Mouse (Mus musculus) E14TG2a.4 (cell line): ENCODE results near the gene Pltp.

Source experiments
- CTCF ChIP-seq: conservative IDR thresholded peaks from 2 replicates; pipeline ENCODE4 v1.5.1; 2014; ENCODE audit warnings: low read length
- NANOG ChIP-seq: IDR thresholded peaks from 2 replicates; pipeline ENCODE4 v1.6.1; 2014; ENCODE audit warnings: borderline replicate concordance, low read length, mixed read lengths

GRCm38 (mm10) chr2:164803921-164804313 is 53.6 kb downstream of the Pltp start:
- no peak for TF ChIP-seq CTCF
- TF ChIP-seq NANOG: no peak
